Mouse (Mus musculus) embryo, embryonic 11.5 days (tissue): ENCODE results near the gene Serpina16.

Source experiments
- DNase-seq: peaks from one replicate; pipeline ENCODE4 v3.0.0-alpha.2; 2012; ENCODE audit warnings: low read depth, low spot score

The Serpina16 gene

GRCm38 (mm10) chr12:103657991-103658390 is 17.9 kb downstream of the Serpina16 start:
- no peak for DNase-seq

GRCm38 (mm10) chr12:103656848-103657626 is 18.9 kb downstream of the Serpina16 start, which contains the start of gene Serpina6:
Gene Serpina6, minus strand, starts transcription at chr12:103657212.
- DNase-seq: no peak

- no peak for DNase-seq
Observed at GRCm38 (mm10) chr12:103655123-103656044, 20.6 kb downstream of the Serpina16 start.

- DNase-seq: no peak
Observed at GRCm38 (mm10) chr12:103653836-103654235, 22.1 kb downstream of the Serpina16 start.

- DNase-seq: no peak
Observed at GRCm38 (mm10) chr12:103646314-103646713, 29.6 kb downstream of the Serpina16 start.

- no peak for DNase-seq
Observed at GRCm38 (mm10) chr12:103644601-103645000, 31.3 kb downstream of the Serpina16 start.

GRCm38 (mm10) chr12:103643818-103644217 is 32.1 kb downstream of the Serpina16 start:
- DNase-seq: no peak

GRCm38 (mm10) chr12:103643336-103643735 is 32.6 kb downstream of the Serpina16 start:
- DNase-seq: peak; percentile 47

- no peak for DNase-seq
Observed at GRCm38 (mm10) chr12:103635846-103636245, 40.1 kb downstream of the Serpina16 start.

GRCm38 (mm10) chr12:103634430-103634829 is 41.5 kb downstream of the Serpina16 start:
- no peak for DNase-seq

- DNase-seq: no peak
Observed at GRCm38 (mm10) chr12:103631203-103631612, 44.7 kb downstream of the Serpina16 start, which contains the start of gene Serpina10. Gene Serpina10, minus strand, starts transcription at chr12:103631444.
